Mouse (Mus musculus): ENCODE results near the gene Nebl.

GRCm38 (mm10) chr2:17729770-17730647, 1.3 kb downstream of the Nebl start:
- TF ChIP-seq CTCF (IDR thresholded peaks at IDR 0.05; ENCODE audit: low read depth, low read length) (no peak), POLR2A (IDR thresholded peaks at IDR 0.05; ENCODE audit: insufficient read depth, low read length) (no peak)
